Mouse (Mus musculus) embryo, embryonic 10.5 days (tissue): Measurements from ENCODE around the gene Pon3.
"Not testable (repeated sequence)": the region's sequence is repeated elsewhere in the genome, so short reads cannot be mapped to it uniquely, and the experiment has no call there.

Source experiments
- DNase-seq: peaks from one replicate; pipeline ENCODE4 v3.0.0-alpha.2; 2015; ENCODE audit warnings: low spot score

Gene Pon3

GRCm38 (mm10) chr6:5254869-5255268 is 1.2 kb downstream of the Pon3 start:
- DNase-seq = no peak

- no peak for DNase-seq
These were observed 10.2 kb downstream of the Pon3 start for GRCm38 (mm10) chr6:5245926-5246325.

- DNase-seq = no peak
These were observed 17.3 kb downstream of the Pon3 start for GRCm38 (mm10) chr6:5238799-5239198.

- no peak for DNase-seq
These were observed 18.6 kb downstream of the Pon3 start for GRCm38 (mm10) chr6:5237510-5237909.

- no peak for DNase-seq
These were observed 19.2 kb downstream of the Pon3 start for GRCm38 (mm10) chr6:5236843-5237371.

GRCm38 (mm10) chr6:5234563-5234962 is 21.5 kb downstream of the Pon3 start:
- DNase-seq = no peak

- no peak for DNase-seq
These were observed 22.3 kb downstream of the Pon3 start for GRCm38 (mm10) chr6:5233812-5234211.

GRCm38 (mm10) chr6:5232022-5232421 is 24.1 kb downstream of the Pon3 start:
- DNase-seq = no peak

GRCm38 (mm10) chr6:5230261-5230660 is 25.8 kb downstream of the Pon3 start:
- DNase-seq = no peak

GRCm38 (mm10) chr6:5223551-5223950 is 32.5 kb downstream of the Pon3 start:
- not testable (repeated sequence) for DNase-seq

GRCm38 (mm10) chr6:5222080-5222479 is 34.0 kb downstream of the Pon3 start:
- no peak for DNase-seq

GRCm38 (mm10) chr6:5218190-5218589 is 37.9 kb downstream of the Pon3 start:
- DNase-seq = no peak

- DNase-seq = no peak
These were observed 48.3 kb downstream of the Pon3 start for GRCm38 (mm10) chr6:5207817-5208216.

GRCm38 (mm10) chr6:5199916-5200315 is 56.2 kb downstream of the Pon3 start:
- no peak for DNase-seq

GRCm38 (mm10) chr6:5199376-5199905 is 56.6 kb downstream of the Pon3 start:
- DNase-seq = no peak

GRCm38 (mm10) chr6:5198590-5198989 is 57.5 kb downstream of the Pon3 start:
- DNase-seq = no peak

- no peak for DNase-seq
These were observed 62.4 kb downstream of the Pon3 start, which contains the start of gene Pon1 for GRCm38 (mm10) chr6:5193693-5194092. Gene Pon1 (minus strand): TSS chr6:5193946.

- no peak for DNase-seq
These were observed 65.3 kb downstream of the Pon3 start for GRCm38 (mm10) chr6:5190761-5191160.

- no peak for DNase-seq
These were observed 66.6 kb downstream of the Pon3 start for GRCm38 (mm10) chr6:5189507-5189906.

GRCm38 (mm10) chr6:5188938-5189337 is 67.1 kb downstream of the Pon3 start:
- DNase-seq = no peak

- no peak for DNase-seq
These were observed 68.0 kb downstream of the Pon3 start for GRCm38 (mm10) chr6:5188036-5188435.

- DNase-seq = no peak
These were observed 68.5 kb downstream of the Pon3 start for GRCm38 (mm10) chr6:5187586-5187985.

GRCm38 (mm10) chr6:5186229-5186950 is 69.7 kb downstream of the Pon3 start:
- DNase-seq = no peak

GRCm38 (mm10) chr6:5180645-5181044 is 75.4 kb downstream of the Pon3 start:
- no peak for DNase-seq
